Mouse (Mus musculus) heart, postnatal 0 days (tissue): Measurements from ENCODE around the gene Prdx3.

Source experiments
- CTCF ChIP-seq: IDR thresholded peaks from 2 replicates; pipeline ENCODE4 v1.5.1; 2016; ENCODE audit warnings: antibody characterized with exemption, control low read depth, low read depth
- EP300 ChIP-seq: IDR thresholded peaks from 2 replicates; pipeline ENCODE4 v1.6.1; 2016; ENCODE audit warnings: antibody characterized with exemption, low read depth

- TF ChIP-seq CTCF (no peak), EP300 (no peak)
Measured at GRCm38 (mm10) chr19:60910304-60910703, 35.9 kb upstream of the Prdx3 start.
